Mouse (Mus musculus): Measurements from ENCODE around the gene Arhgap30.
A peak's percentile ranks its signal among the peaks of the same experiment; 100 is the strongest.

Arhgap30 gene

GRCm38 (mm10) chr1:171432158-171432557, 43.4 kb downstream of the Arhgap30 start:
- DNase-seq (ENCODE audit: low spot score in 2 of 2): no peak

- no peak for DNase-seq (ENCODE audit: low spot score in 2 of 2)
Measured at GRCm38 (mm10) chr1:171435288-171435814, 46.6 kb downstream of the Arhgap30 start.

GRCm38 (mm10) chr1:171435974-171436373, 47.2 kb downstream of the Arhgap30 start:
- no peak for DNase-seq (ENCODE audit: low spot score in 2 of 2)

GRCm38 (mm10) chr1:171437264-171438013, 48.7 kb downstream of the Arhgap30 start, which contains the start of gene F11r:
TSS of gene F11r (plus strand) at chr1:171437535.
- peak; percentile 73 to 80 for DNase-seq (ENCODE audit: low spot score in 2 of 2)

DNA sequence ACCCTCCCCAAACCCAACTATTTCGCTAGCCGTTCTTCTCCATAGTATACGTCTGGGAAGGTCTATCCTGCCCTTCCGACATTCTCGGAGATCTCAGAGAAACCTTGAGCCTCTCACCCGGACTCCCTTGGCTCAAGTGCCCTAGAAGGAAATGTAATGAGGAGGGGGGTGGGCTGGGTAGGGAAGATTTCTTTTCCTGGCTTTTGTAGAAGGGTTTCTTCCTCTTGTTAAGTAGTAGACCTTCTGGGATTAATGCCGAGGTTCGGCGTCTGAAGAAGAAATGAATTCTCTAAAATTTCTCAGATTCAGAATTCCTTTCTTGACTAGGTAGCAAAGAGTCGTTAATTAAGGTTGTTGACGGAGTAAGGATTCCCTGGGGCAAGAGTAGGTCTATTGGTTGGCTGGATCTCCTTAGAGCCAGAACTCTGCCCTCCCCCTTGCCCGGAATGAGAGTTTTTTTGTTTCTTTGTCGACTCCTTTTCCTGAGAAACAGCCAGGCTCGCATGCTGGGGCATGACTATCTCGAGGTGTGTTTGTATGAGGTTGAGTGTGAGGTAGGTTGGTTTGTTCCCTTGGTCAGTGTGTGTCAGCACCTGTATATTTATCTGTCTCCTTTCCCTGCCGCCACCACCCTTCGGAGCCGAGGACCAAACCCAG, 49.4 kb downstream of the Arhgap30 start:
- DNase-seq (ENCODE audit: low spot score in 2 of 2): no peak

GRCm38 (mm10) chr1:171439072-171439471, 50.3 kb downstream of the Arhgap30 start:
- DNase-seq (ENCODE audit: low spot score in 2 of 2): no peak

GRCm38 (mm10) chr1:171440025-171440725, 51.4 kb downstream of the Arhgap30 start:
- no peak for DNase-seq (ENCODE audit: low spot score in 2 of 2)

GRCm38 (mm10) chr1:171441466-171442412, 53.0 kb downstream of the Arhgap30 start:
- no peak for DNase-seq (ENCODE audit: low spot score in 2 of 2)

- DNase-seq (ENCODE audit: low spot score in 2 of 2): no peak
Measured at GRCm38 (mm10) chr1:171442413-171442760, 53.6 kb downstream of the Arhgap30 start.

DNA sequence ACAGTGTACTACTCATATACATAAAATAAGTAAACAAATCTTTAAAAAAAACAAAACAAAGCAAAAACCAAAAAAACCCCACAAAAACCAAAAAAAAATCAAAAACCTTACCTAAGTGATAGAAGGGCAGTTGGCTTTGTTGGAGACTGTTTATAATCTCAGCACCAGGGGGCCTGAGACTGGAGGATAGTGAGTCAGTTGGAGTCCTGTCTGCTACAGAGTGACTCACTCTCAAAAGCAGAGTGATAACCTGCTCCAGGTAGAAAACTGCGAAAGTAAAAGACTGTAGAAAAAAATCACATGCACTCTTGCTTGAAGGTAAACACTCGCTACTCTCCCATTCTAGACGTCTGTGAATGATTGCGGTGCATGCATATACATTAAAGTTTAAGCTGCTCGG, 56.3 kb downstream of the Arhgap30 start:
- DNase-seq (ENCODE audit: low spot score in 2 of 2): no peak

DNA sequence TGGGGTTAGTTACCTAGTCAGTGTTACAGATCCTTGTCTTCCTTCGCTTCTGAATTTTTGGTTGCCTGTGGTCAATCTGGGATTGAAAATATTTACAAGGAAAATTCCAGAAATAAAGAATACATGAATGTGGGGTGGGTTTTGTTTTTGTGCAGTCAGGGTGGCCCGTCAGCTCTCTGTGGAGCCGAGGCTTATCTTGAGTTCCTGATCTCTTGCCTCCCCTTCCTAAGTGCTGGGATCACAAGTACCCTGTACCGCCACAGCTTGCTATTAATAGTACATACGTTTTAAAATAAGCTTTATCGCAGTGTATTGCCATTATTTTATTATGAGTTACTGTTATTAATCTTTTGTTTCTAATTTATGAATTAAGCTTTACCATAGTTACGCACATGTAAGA, 58.1 kb downstream of the Arhgap30 start:
- no peak for DNase-seq (ENCODE audit: low spot score in 2 of 2)

- no peak for DNase-seq (ENCODE audit: low spot score in 2 of 2)
Measured at GRCm38 (mm10) chr1:171447692-171448091, 58.9 kb downstream of the Arhgap30 start.

DNA sequence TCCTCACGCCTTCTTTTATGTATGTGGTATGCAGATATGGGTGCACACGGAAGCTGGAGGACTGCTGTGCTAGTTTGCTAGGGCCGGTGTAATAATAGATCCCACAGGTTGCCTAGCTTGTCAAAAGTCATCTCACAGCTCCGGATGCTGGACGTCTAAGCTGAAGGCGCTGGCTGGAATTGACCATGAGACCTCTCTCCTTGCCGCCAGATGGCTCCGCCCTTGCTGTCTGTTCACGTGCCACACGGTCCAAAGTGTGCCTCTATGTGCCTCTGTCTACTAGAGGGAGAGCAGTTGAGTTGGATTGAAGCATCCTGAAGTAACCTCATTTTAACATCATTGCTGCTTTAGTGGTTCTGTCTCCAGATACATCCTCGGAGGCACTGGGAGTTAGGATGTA, 61.3 kb downstream of the Arhgap30 start:
- no peak for DNase-seq (ENCODE audit: low spot score in 2 of 2)

GRCm38 (mm10) chr1:171451001-171451400, 62.2 kb downstream of the Arhgap30 start:
- no peak for DNase-seq (ENCODE audit: low spot score in 2 of 2)

GRCm38 (mm10) chr1:171452522-171452921, 63.8 kb downstream of the Arhgap30 start:
- no peak for DNase-seq (ENCODE audit: low spot score in 2 of 2)

DNA sequence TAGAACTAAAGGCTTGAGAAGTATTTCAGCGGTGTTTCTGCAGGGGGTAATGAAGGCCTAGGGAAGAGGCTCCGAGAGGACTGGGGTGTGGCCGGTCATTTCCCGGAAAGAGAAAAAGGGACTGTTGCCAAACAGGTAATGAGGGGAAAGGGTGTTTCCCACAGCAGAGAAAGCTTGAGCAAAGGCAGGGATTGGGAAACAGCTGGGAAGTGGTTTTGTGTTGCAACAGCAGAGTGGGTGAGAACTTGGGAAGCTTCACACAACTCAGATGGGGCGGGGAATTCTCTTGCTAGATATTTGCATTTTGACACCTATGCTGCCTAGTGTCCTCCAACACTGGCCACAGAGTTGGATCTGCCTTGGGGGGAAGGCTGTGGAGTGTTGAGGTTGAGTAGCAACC, 64.2 kb downstream of the Arhgap30 start:
- DNase-seq (ENCODE audit: low spot score in 2 of 2): no peak

DNA sequence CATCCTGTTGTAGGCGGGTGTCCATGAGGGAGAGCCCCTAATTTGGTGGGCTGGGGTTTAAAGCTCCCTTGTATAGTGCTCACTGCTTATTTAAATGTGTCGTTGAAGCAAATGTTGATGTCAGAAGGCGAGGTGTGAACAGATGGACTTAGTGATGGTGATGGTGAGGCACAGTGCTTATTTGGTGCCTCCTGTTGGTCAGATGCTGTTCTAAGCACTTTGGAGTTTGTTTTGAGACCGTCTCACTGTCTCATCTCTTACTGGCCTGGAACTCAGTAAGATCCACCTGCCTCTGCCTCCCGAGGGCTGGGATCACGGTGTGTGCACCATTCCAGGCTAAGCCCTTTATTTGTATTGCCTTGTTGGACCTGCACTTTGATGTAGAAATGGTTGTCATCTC, 66.2 kb downstream of the Arhgap30 start:
- no peak for DNase-seq (ENCODE audit: low spot score in 2 of 2)

- no peak for DNase-seq (ENCODE audit: low spot score in 2 of 2)
Measured at GRCm38 (mm10) chr1:171457568-171457967, 68.8 kb downstream of the Arhgap30 start.

DNA sequence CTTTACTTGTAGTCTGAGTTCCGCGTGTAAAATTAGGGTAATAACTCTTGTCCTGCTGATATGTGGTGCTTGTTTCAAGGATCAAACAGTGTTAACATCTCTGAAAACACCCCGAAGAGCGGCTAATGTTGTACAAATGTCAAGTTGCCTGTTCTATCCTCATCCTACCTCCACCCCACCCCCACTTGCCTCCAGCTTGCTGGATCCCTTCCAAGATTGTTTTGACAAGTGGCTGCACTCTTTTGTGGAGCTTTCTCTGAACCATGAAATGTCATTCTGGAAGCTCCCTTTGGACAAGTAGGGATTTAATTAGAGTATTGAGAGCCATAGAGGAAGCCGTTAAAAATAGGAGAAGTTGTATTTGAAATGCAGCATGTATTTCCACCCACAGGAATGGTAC, 71.0 kb downstream of the Arhgap30 start:
- DNase-seq (ENCODE audit: low spot score in 2 of 2): no peak

Measured in spleen, postnatal 36 days (tissue).